Mouse (Mus musculus) right cerebral cortex, postnatal 36 days (tissue): Measurements from ENCODE around the gene Ddx60.
"Not testable (repeated sequence)": the region's sequence is repeated elsewhere in the genome, so short reads cannot be mapped to it uniquely, and the experiment has no call there.

ENCODE experiments used
- DNase-seq, 2 experiments: peaks; one replicate each; pipeline ENCODE4 v3.0.0; 2022; ENCODE audit warnings: low spot score in 2 of 2, mixed read lengths in 1 of 2

Gene Ddx60

GRCm38 (mm10) chr8:61927777-61928494, at the start of gene Ddx60:
Gene Ddx60, plus strand, starts transcription at chr8:61928087.
- peak; percentile 25 to 26 for DNase-seq

DNA sequence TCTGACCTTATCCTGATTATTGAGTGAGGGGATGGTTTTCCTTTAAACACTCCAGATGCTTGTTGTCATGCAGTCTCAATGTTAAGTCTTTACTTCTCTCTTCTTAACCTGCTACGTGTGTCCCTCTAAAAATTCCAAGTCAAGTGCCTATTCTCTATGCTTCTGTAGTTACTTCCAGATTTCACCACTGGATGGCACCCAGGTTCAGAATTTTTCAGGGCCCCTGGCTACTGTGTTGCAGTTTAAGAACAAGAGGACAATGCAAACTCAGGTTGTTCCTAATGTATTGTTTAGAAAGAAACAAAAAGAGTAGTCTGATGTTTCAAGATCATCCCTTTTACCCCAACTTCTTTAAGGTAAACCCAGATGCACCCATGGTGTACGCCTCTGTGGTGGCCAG, 33.8 kb upstream of the Ddx60 start:
- DNase-seq: peak; percentile 12 to 17

GRCm38 (mm10) chr8:61896742-61897141, 31.1 kb upstream of the Ddx60 start:
- DNase-seq: no peak

GRCm38 (mm10) chr8:61897402-61897801, 30.5 kb upstream of the Ddx60 start:
- no peak for DNase-seq

DNA sequence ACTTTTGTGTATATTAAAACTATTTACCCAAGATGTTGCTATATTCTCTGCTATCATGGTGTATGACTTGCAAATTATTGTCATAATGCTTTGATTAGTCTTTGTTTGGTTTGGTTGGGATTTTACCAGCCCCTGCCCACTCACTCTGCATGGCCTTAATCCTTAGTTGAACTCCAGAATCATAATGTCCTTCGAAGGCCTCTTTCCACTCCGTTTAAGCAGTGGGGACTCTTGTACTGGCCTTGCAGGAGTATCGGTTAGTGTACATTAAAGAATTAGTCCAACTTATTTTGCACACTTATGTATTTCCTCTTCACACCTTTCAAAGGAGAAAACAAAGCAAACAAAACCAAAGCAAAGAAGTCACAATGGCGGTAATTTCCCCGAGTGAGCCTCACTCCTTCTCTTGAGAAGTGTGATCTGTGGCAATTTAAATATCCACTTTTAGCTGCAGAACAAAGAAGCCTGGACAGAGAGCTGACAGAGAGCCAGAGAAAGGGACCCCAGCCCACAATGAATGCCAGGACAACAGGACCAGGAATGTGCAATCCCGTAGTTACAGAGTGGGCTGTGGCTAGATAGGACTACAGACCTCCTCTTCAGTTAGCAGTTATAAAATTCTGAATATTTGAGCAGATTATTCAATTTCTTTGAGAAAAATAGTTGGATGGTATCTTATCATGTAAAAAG, 26.7 kb upstream of the Ddx60 start:
- no peak for DNase-seq

- DNase-seq: no peak
These were observed 25.4 kb upstream of the Ddx60 start, which contains the start of gene Palld for GRCm38 (mm10) chr8:61902521-61902920. Gene Palld, minus strand, starts transcription at chr8:61902690.

- DNase-seq: no peak
These were observed 19.3 kb upstream of the Ddx60 start for GRCm38 (mm10) chr8:61908303-61909215.

GRCm38 (mm10) chr8:61909313-61909712, 18.6 kb upstream of the Ddx60 start:
- DNase-seq: no peak

DNA sequence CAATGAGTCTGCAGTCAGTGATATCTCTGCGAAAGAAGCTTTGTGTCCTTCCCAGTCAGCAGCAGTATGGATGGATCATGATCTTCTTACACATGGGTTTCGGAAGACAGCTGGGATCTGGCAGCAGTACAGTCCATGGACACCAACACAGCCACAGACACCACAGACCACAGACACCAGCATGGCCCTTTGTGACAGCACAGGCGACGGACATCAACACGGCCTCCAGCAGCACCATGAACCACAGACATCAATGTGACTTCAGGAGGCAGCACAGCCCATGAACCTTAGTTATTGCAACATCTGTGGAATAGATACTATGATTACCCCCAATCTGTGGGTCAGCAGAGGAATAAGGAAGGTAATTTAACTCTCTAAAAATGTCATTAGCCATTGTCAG, 15.1 kb upstream of the Ddx60 start:
- DNase-seq: no peak

- no peak for DNase-seq
These were observed 13.9 kb upstream of the Ddx60 start for GRCm38 (mm10) chr8:61913957-61914356.

GRCm38 (mm10) chr8:61917287-61917686, 10.6 kb upstream of the Ddx60 start:
- DNase-seq: no peak

DNA sequence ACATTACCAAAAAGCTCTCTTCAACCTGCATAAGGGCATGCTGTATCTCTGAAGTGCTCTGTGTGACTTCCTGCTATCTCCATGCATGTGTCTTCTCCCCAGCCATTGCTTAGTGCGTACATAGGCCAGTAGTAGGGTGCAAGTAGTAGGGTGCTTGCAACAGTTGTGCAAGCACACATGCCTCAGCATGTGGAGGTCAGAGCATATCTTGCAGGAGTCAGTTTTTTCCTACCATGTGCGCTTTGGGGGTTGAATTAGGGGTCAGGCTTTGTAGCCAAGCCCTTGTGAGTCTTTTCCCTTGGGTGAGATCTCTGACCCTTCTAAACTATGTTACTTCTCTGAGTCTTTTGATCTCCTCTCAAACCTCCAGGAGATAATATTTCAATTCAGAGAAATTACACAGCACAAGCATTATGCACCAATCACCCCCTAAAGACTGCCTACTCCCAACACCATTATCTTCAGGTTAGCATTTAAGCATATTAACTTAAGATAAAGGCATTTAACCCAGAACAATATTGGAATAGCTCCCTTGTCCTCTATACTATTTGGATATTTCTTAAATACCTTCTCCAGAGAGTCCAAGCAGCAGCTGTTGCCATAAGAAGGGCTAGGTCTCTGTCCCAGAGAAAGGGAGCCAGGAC, 8.6 kb upstream of the Ddx60 start:
- no peak for DNase-seq

DNA sequence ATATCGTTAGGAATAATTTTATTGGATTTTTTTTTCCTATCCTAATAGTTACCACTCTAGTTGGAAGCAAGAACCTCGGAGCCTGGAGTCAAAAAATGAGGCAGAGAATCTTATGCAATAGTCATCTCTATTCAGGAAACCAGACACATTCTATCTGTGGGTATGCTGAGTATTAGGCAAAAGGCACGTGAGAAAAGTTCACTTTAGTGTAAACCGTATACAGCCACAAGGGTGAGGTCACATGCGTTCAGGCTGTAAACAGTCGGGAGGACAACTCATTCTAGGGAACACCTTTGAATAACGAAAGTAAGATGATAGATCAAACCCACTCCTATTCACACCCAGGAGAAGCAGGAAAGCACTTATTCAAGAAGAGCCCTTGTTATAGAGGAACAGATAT, 7.5 kb upstream of the Ddx60 start:
- no peak for DNase-seq

DNA sequence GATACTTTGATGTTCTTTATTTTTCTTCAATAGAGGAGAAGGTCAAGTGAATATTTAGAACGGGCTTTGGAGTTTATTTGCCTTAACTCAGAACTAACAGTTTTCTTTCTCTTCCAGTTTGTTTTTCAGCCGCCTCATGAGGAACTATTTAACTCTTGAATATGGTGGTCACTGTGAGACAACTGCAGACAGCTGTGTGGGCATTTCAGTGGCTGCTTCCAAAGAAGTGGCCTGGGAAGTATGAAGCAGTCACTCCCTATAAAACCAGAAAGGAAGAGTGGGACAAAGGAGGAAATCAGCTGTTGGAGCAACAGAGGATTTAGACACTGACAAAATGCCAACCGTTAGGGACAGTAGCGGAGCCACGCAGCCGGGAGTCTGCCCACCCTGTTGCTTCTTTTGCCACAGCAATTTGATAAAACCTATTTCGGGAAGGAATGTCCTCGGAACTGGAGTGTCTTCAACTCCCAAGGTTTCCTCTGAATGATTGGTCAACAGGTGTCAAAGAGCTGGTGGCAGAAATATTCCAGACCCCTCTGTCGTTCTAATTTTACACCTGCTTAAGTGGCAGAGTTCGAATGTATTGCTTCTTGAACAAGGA, 6.3 kb upstream of the Ddx60 start:
- no peak for DNase-seq

DNA sequence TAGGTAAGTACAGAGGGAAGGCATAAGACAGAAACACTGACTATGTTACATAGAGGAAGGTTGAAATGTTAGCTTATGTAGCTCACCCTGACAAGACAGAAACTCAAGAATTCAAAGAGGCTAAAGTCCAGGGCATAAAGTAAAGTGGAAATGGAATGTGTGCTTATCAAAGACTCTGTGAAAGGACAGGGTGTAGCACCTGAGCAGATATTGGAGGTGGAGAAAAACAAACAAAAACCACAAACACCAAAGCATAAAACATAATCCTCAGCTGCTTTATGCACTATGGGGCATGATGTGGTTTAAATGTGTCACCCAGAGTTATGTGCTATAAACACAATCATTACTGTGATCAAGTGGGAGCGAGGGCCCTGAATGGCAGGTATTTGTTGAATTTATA, 3.4 kb upstream of the Ddx60 start:
- no peak for DNase-seq

GRCm38 (mm10) chr8:61933243-61933642, 5.4 kb downstream of the Ddx60 start:
- no peak for DNase-seq

- DNase-seq: no peak
These were observed 9.7 kb downstream of the Ddx60 start for GRCm38 (mm10) chr8:61937576-61937975.

- DNase-seq: not testable (repeated sequence)
These were observed 36.9 kb downstream of the Ddx60 start for GRCm38 (mm10) chr8:61964591-61965375.

- DNase-seq: no peak
These were observed 41.7 kb downstream of the Ddx60 start for GRCm38 (mm10) chr8:61969581-61969980.

GRCm38 (mm10) chr8:61984941-61985340, 57.1 kb downstream of the Ddx60 start:
- DNase-seq: no peak
